Mouse (Mus musculus): ENCODE measurements around the gene Sord.

DNA sequence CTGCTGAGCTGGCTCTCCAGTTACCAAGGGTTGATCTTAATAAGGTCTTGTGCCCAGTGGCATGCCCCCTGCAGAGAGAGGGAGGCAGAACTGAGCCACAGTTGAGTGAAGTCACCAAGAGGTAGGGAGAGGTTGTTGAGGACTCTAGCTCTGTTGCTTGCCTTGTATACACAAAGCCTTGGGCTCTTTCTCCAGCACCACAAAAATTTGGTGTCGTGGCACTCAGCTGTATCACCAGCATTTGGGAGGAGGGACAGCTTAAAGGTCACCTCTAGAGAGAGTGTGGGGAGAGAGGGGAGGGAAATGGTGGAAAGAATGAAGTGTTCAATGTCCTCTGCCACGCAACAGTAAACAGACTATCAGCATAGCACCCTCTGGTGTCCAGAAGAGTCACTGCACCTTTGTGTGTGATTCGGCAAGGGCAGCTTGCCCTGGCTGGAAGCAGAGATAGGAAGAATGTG is 9.2 kb downstream of the Sord start:
- peak; percentile 96 for TF ChIP-seq CTCF (IDR thresholded peaks at IDR 0.05; ENCODE audit: low read depth)
- TF ChIP-seq EP300 (IDR thresholded peaks at IDR 0.05; ENCODE audit: low read depth), result no peak
